Mouse (Mus musculus): Measurements from ENCODE around the gene Tex29.
"Not testable (repeated sequence)": the region's sequence is repeated elsewhere in the genome, so short reads cannot be mapped to it uniquely, and the experiment has no call there.

The Tex29 gene

DNA sequence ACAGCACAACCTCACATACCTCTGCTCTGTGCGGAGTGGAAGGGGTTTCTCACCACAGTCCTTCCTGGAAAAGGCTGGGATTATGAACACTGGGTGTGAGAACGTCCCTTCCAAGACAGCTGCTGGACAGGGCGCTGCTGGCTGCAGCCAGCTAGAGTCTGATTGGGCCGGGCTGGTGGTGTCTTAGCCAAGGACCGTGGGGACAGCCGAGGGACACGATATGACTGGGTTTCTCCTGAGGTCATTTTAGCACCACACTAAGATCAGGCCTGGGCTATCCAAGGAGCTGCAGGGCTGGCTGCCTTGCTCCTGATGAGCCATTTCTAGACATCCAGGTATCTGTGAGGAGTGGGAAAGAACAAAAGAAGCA is 4.0 kb downstream of the Tex29 start:
- no peaks in the 10 kb centered on the region for H3K27me3 ChIP-seq (ENCODE audit: control insufficient read depth, insufficient read depth, low read length, poor library complexity, severe bottlenecking)
- DNase-seq (ENCODE audit: low read depth, low spot score): no peak
- no peaks in the 10 kb centered on the region for H3K36me3 ChIP-seq (ENCODE audit: control insufficient read depth, insufficient read depth, low read length, poor library complexity, severe bottlenecking)

- no peaks in the 10 kb centered on the region for H3K27me3 ChIP-seq (ENCODE audit: control insufficient read depth, insufficient read depth, low read length, poor library complexity, severe bottlenecking)
- no peaks in the 10 kb centered on the region for H3K36me3 ChIP-seq (ENCODE audit: control insufficient read depth, insufficient read depth, low read length, poor library complexity, severe bottlenecking)
- no peak for DNase-seq (ENCODE audit: low read depth, low spot score)
These were observed 6.5 kb downstream of the Tex29 start for GRCm38 (mm10) chr8:11846807-11847206.

GRCm38 (mm10) chr8:11867832-11868231 is 27.6 kb downstream of the Tex29 start:
- DNase-seq (ENCODE audit: low read depth, low spot score): no peak
- no peaks in the 10 kb centered on the region for H3K27me3 ChIP-seq (ENCODE audit: control insufficient read depth, insufficient read depth, low read length, poor library complexity, severe bottlenecking)
- H3K36me3 ChIP-seq (ENCODE audit: control insufficient read depth, insufficient read depth, low read length, poor library complexity, severe bottlenecking): no peaks in the 10 kb centered on the region

DNA sequence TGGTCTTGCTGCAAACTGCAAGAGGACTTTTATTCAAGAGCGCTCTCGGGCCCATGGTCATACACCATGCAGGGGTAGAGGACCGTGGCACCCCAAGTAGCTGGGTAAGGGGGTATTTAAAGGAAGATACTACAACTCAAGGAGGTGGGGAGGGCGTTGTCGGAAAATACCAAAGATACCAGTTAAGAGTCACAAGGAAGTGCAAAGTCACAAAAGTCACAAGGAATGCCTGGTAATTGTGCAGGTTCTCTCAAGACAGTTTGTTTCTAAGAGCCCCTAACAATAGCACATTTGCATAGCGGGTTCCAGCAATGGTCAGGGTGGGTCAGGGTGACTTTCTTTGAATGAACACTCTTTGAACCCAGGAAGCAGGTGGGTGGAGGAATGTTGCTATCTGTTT is 34.0 kb downstream of the Tex29 start:
- H3K36me3 ChIP-seq (ENCODE audit: control insufficient read depth, insufficient read depth, low read length, poor library complexity, severe bottlenecking); H3K27me3 ChIP-seq (ENCODE audit: control insufficient read depth, insufficient read depth, low read length, poor library complexity, severe bottlenecking); DNase-seq (ENCODE audit: low read depth, low spot score): not testable (repeated sequence)

GRCm38 (mm10) chr8:11884646-11885045 is 44.4 kb downstream of the Tex29 start:
- DNase-seq (ENCODE audit: low read depth, low spot score): no peak
- Histone ChIP-seq H3K36me3 (ENCODE audit: control insufficient read depth, insufficient read depth, low read length, poor library complexity, severe bottlenecking) (no peaks in the 10 kb centered on the region), H3K27me3 (ENCODE audit: control insufficient read depth, insufficient read depth, low read length, poor library complexity, severe bottlenecking) (no peaks in the 10 kb centered on the region)

GRCm38 (mm10) chr8:11885881-11886699 is 45.8 kb downstream of the Tex29 start:
- H3K27me3 ChIP-seq (ENCODE audit: control insufficient read depth, insufficient read depth, low read length, poor library complexity, severe bottlenecking): no peaks in the 10 kb centered on the region
- DNase-seq (ENCODE audit: low read depth, low spot score): no peak
- H3K36me3 ChIP-seq (ENCODE audit: control insufficient read depth, insufficient read depth, low read length, poor library complexity, severe bottlenecking): no peaks in the 10 kb centered on the region

- H3K36me3 ChIP-seq (ENCODE audit: control insufficient read depth, insufficient read depth, low read length, poor library complexity, severe bottlenecking): no peaks in the 10 kb centered on the region
- DNase-seq (ENCODE audit: low read depth, low spot score): no peak
- no peaks in the 10 kb centered on the region for H3K27me3 ChIP-seq (ENCODE audit: control insufficient read depth, insufficient read depth, low read length, poor library complexity, severe bottlenecking)
These were observed 46.5 kb downstream of the Tex29 start for GRCm38 (mm10) chr8:11886824-11887223.

- no peaks in the 10 kb centered on the region for H3K36me3 ChIP-seq (ENCODE audit: control insufficient read depth, insufficient read depth, low read length, poor library complexity, severe bottlenecking)
- DNase-seq (ENCODE audit: low read depth, low spot score): no peak
- H3K27me3 ChIP-seq (ENCODE audit: control insufficient read depth, insufficient read depth, low read length, poor library complexity, severe bottlenecking): no peaks in the 10 kb centered on the region
These were observed 49.1 kb downstream of the Tex29 start for GRCm38 (mm10) chr8:11889156-11890018.

DNA sequence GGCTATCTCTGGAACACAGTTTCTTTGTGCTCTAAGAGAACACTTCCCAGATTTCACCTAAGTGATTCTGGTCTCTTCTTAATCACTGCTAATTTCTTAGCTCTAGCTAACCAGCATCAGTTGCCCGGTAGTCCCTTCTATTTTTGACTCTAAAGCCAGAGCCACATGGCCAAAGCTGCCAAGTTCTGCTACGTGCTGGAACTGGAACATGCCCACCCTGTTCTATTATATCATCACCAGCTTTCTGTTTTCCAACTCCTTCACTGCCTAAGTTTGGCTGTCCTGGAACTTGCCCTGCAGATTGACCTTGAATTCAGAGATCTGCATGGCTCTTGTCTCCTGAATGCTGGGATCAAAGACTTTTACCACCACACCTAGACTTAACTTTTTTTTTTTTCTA is 52.5 kb downstream of the Tex29 start:
- Histone ChIP-seq H3K36me3 (ENCODE audit: control insufficient read depth, insufficient read depth, low read length, poor library complexity, severe bottlenecking) (no peaks in the 10 kb centered on the region), H3K27me3 (ENCODE audit: control insufficient read depth, insufficient read depth, low read length, poor library complexity, severe bottlenecking) (no peaks in the 10 kb centered on the region)
- no peak for DNase-seq (ENCODE audit: low read depth, low spot score)

- DNase-seq (ENCODE audit: low read depth, low spot score): no peak
- no peaks in the 10 kb centered on the region for H3K36me3 ChIP-seq (ENCODE audit: control insufficient read depth, insufficient read depth, low read length, poor library complexity, severe bottlenecking)
- no peaks in the 10 kb centered on the region for H3K27me3 ChIP-seq (ENCODE audit: control insufficient read depth, insufficient read depth, low read length, poor library complexity, severe bottlenecking)
These were observed 55.9 kb downstream of the Tex29 start for GRCm38 (mm10) chr8:11896022-11896662.

DNA sequence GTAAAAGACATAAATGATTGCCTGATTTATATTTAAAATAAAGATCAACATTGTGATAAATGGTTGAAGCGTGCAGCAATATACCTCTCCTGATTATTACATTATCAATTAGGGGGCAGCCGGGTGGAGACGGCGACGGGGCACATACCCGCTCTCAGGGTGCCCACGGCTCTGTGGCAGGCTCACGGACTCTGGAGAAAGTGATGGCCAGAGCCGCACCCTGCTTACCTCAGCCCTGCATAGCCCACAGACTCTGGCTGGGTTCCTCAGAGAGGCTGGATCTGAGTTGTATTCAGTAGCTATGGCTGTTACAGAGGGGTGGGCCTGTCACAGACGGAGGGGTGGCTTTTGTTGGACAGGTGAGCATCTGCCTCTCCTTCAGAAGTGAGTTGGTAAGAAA is 56.4 kb downstream of the Tex29 start:
- no peaks in the 10 kb centered on the region for H3K36me3 ChIP-seq (ENCODE audit: control insufficient read depth, insufficient read depth, low read length, poor library complexity, severe bottlenecking)
- DNase-seq (ENCODE audit: low read depth, low spot score): no peak
- H3K27me3 ChIP-seq (ENCODE audit: control insufficient read depth, insufficient read depth, low read length, poor library complexity, severe bottlenecking): no peaks in the 10 kb centered on the region

GRCm38 (mm10) chr8:11898814-11899213 is 58.5 kb downstream of the Tex29 start:
- no peak for DNase-seq (ENCODE audit: low read depth, low spot score)
- Histone ChIP-seq H3K36me3 (ENCODE audit: control insufficient read depth, insufficient read depth, low read length, poor library complexity, severe bottlenecking) (no peaks in the 10 kb centered on the region), H3K27me3 (ENCODE audit: control insufficient read depth, insufficient read depth, low read length, poor library complexity, severe bottlenecking) (no peaks in the 10 kb centered on the region)

All from splenic B cell, adult 2 months (primary cell).